8 mouse cellular contexts compared by ENCODE assay signal in genomic region chr8:4214006-4214980, GRCm38 (mm10). TPM values are rescaled to one million over a fixed set of nuclear protein-coding genes. Genes with fewer than 3 reads are reported as not detected.
DNase-seq lines count a peak whose midpoint lies in the region; ATAC-seq and TF ChIP-seq lines count a peak whose summit lies in the region.

No protein-coding gene starts in this region.

- H3K4me3 ChIP-seq in brown adipose tissue, adult 24 weeks (ENCODE audit: insufficient read depth, low read depth, low read length): peak overlapping the region; percentile 59
- peak overlapping the region; percentile 57 for H3K4me3 ChIP-seq in heart, embryonic 10.5 days
- H3K4me3 ChIP-seq in kidney, embryonic 14.5 days (ENCODE audit: low read length): peak overlapping the region; percentile 34
- 0 out of 2 replicates have a peak overlapping the region, but pooled peaks have one; percentile 29 for H3K4me3 ChIP-seq in olfactory bulb, adult 2 months (ENCODE audit: insufficient read depth, low read depth, low read length)

- peaks cover 90% of the 10 kb centered on the region for H3K27me3 ChIP-seq in heart, embryonic 10.5 days (ENCODE audit: insufficient read depth, poor library complexity, severe bottlenecking)
- H3K27me3 ChIP-seq in kidney, embryonic 14.5 days (ENCODE audit: control insufficient read depth, insufficient read depth, low read length): peaks cover 37% of the 10 kb centered on the region

- H3K27ac ChIP-seq in brown adipose tissue, adult 24 weeks (replicated peaks; ENCODE audit: low read depth, low read length): peak overlapping the region; percentile 35; the same call in 1 of the 2 replicates
- H3K27ac ChIP-seq in heart, embryonic 10.5 days: peak overlapping the region; percentile 64
- no peak overlapping the region for H3K27ac ChIP-seq in kidney, embryonic 14.5 days (ENCODE audit: low read depth, low read length)
- H3K27ac ChIP-seq in olfactory bulb, adult 2 months (ENCODE audit: insufficient read depth, low read depth, low read length): no peak overlapping the region

- TF ChIP-seq CTCF in olfactory bulb, adult 2 months (IDR thresholded peaks at IDR 0.05; ENCODE audit: insufficient read depth, low read depth, low read length): no peak

- 5% methylated on average over 33 of the region's 33 CpGs for WGBS in heart, embryonic 10.5 days
- 12% methylated on average over 33 of the region's 33 CpGs for WGBS in kidney, embryonic 14.5 days
- 40% methylated on average over 33 of the region's 33 CpGs for WGBS in olfactory bulb, adult 2 months

- ATAC-seq in kidney, embryonic 14.5 days (ENCODE audit: low FRiP score, low TSS enrichment): peak; percentile 48
- ATAC-seq in frontal cortex, adult (ENCODE audit: low TSS enrichment): no peak

- H3K4me1 ChIP-seq in brown adipose tissue, adult 24 weeks (ENCODE audit: control insufficient read depth, insufficient read depth, insufficient read length, low read length): peaks cover 10% of the 10 kb centered on the region
- peaks cover 37% of the 10 kb centered on the region for H3K4me1 ChIP-seq in heart, embryonic 10.5 days
- H3K4me1 ChIP-seq in kidney, embryonic 14.5 days (ENCODE audit: control insufficient read depth, insufficient read depth, low read length): peaks cover 7% of the 10 kb centered on the region; the same call in 1 of the 2 replicates
- peaks cover 39% of the 10 kb centered on the region for H3K4me1 ChIP-seq in olfactory bulb, adult 2 months (ENCODE audit: control insufficient read depth, insufficient read depth, low read length)

- no peaks in the 10 kb centered on the region for H3K36me3 ChIP-seq in heart, embryonic 10.5 days
- no peaks in the 10 kb centered on the region for H3K36me3 ChIP-seq in kidney, embryonic 14.5 days (ENCODE audit: control insufficient read depth, insufficient read depth, low read length)

- peak; percentile 36 for DNase-seq in cerebellum, adult 11-12 months
- no peak for DNase-seq in cerebellum, adult 9-10 months
- peak; percentile 86 for DNase-seq in heart, embryonic 10.5 days (ENCODE audit: low spot score)
- DNase-seq in lung, postnatal 10 days: peak; percentile 93

- H3K4me2 ChIP-seq in kidney, embryonic 14.5 days (replicated peaks; ENCODE audit: low read depth, low read length): peak overlapping the region; percentile 53

- H3K9me3 ChIP-seq in heart, embryonic 10.5 days: no peaks in the 10 kb centered on the region
- H3K9me3 ChIP-seq in kidney, embryonic 14.5 days (ENCODE audit: control insufficient read depth, low read length): no peaks in the 10 kb centered on the region

- TF ChIP-seq POLR2A in olfactory bulb, adult 2 months (IDR thresholded peaks at IDR 0.05; ENCODE audit: insufficient read depth, low read depth, low read length): no peak

- H3K9ac ChIP-seq in kidney, embryonic 14.5 days (ENCODE audit: low read depth, low read length): no peak overlapping the region

RNA-seq across cellular contexts. Expression of gene Prr36, which starts 3.0 kb away (rescaled TPM):
- 0.28 TPM in 1 of 2 replicates, not detected in the other for polyA plus RNA-seq in brown adipose tissue, adult 24 weeks (2012; ENCODE audit: insufficient read depth, insufficient read length, missing spikeins)
- 0.55 and 1.5 TPM in 2 replicates for polyA plus RNA-seq in heart, embryonic 10.5 days (2016; fragmentation: Nextera tagmentation; extraction: Ambion mirVana)
- 3.8 and 7.1 TPM in 2 replicates for polyA plus RNA-seq in kidney, embryonic 14.5 days (2014; fragmentation: Nextera tagmentation; extraction: Ambion mirVana)
- not detected in 2 replicates for polyA plus RNA-seq in olfactory bulb, adult 2 months (2012; ENCODE audit: insufficient read depth, insufficient read length, low replicate concordance, missing spikeins)

RNA-seq across cellular contexts. Expression of gene Lrrc8e, which starts 12.3 kb away (rescaled TPM):
- polyA plus RNA-seq in brown adipose tissue, adult 24 weeks (2012; ENCODE audit: insufficient read depth, insufficient read length, missing spikeins): not detected in 2 replicates
- polyA plus RNA-seq in heart, embryonic 10.5 days (2016; fragmentation: Nextera tagmentation; extraction: Ambion mirVana): 0.19 and 0.20 TPM in 2 replicates
- 0.41 and 0.43 TPM in 2 replicates for polyA plus RNA-seq in kidney, embryonic 14.5 days (2014; fragmentation: Nextera tagmentation; extraction: Ambion mirVana)
- not detected in 2 replicates for polyA plus RNA-seq in olfactory bulb, adult 2 months (2012; ENCODE audit: insufficient read depth, insufficient read length, low replicate concordance, missing spikeins)

RNA-seq across cellular contexts. Expression of gene Map2k7, which starts 24.2 kb away (rescaled TPM):
- 29.3 and 35.9 TPM in 2 replicates for polyA plus RNA-seq in brown adipose tissue, adult 24 weeks (2012; ENCODE audit: insufficient read depth, insufficient read length, missing spikeins)
- polyA plus RNA-seq in heart, embryonic 10.5 days (2016; fragmentation: Nextera tagmentation; extraction: Ambion mirVana): 27.5 and 30.0 TPM in 2 replicates
- 22.6 and 24.3 TPM in 2 replicates for polyA plus RNA-seq in kidney, embryonic 14.5 days (2014; fragmentation: Nextera tagmentation; extraction: Ambion mirVana)
- polyA plus RNA-seq in olfactory bulb, adult 2 months (2012; ENCODE audit: insufficient read depth, insufficient read length, low replicate concordance, missing spikeins): not detected in 2 replicates

RNA-seq across cellular contexts. Expression of gene Gm49320, which starts 24.4 kb away (rescaled TPM):
- not detected in 2 replicates for polyA plus RNA-seq in brown adipose tissue, adult 24 weeks (2012; ENCODE audit: insufficient read depth, insufficient read length, missing spikeins)
- polyA plus RNA-seq in heart, embryonic 10.5 days (2016; fragmentation: Nextera tagmentation; extraction: Ambion mirVana): 0.59 TPM in 1 of 2 replicates, not detected in the other
- 0.86 and 2.2 TPM in 2 replicates for polyA plus RNA-seq in kidney, embryonic 14.5 days (2014; fragmentation: Nextera tagmentation; extraction: Ambion mirVana)
- not detected in 2 replicates for polyA plus RNA-seq in olfactory bulb, adult 2 months (2012; ENCODE audit: insufficient read depth, insufficient read length, low replicate concordance, missing spikeins)

RNA-seq across cellular contexts. Expression of gene Tgfbr3l, which starts 33.7 kb away (rescaled TPM):
- polyA plus RNA-seq in brown adipose tissue, adult 24 weeks (2012; ENCODE audit: insufficient read depth, insufficient read length, missing spikeins): 1.5 TPM in 1 of 2 replicates, not detected in the other
- polyA plus RNA-seq in heart, embryonic 10.5 days (2016; fragmentation: Nextera tagmentation; extraction: Ambion mirVana): 2.4 and 2.5 TPM in 2 replicates
- 4.7 and 5.9 TPM in 2 replicates for polyA plus RNA-seq in kidney, embryonic 14.5 days (2014; fragmentation: Nextera tagmentation; extraction: Ambion mirVana)
- not detected in 2 replicates for polyA plus RNA-seq in olfactory bulb, adult 2 months (2012; ENCODE audit: insufficient read depth, insufficient read length, low replicate concordance, missing spikeins)

Comparison
In these comparisons a context has a peak if more than half of its experiments do, and no peak if none do; other contexts are left out.
1. H3K27ac ChIP-seq: peak in brown adipose tissue, adult 24 weeks (single experiment) and heart, embryonic 10.5 days (single experiment); none in kidney, embryonic 14.5 days (single experiment) and olfactory bulb, adult 2 months (single experiment).
2. Peak in every context shown above with its lines, with median percentiles within 50 percentile points of each other: H3K4me3 ChIP-seq.